Mouse (Mus musculus): Measurements from ENCODE around the gene Ripply2. TPM values are rescaled to one million over a fixed set of nuclear protein-coding genes. Genes with fewer than 3 reads are reported as not detected.

The Ripply2 gene
- polyA plus RNA-seq, 1 experiment, result not detected

DNA sequence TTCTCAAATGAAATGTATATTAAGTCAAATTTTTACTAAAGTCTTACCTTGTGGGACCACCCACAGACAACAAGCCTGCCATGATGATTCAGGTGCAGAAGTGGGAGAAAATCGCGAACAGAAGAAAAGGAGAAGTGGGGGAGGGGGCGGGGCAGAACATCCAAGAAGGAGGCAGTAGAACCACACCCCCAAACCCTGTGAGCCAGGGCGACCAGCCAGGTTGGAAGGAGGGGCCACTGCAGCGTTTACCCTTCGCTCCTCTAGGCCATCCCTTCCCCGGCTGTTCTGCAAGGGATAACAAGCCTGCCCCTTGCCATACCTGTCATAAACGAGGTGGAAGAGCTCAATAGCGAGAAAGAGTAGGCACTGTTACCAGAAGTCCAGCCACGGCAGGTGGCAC is 33.8 kb upstream of the Ripply2 start:
- Histone ChIP-seq H3K4me3 (ENCODE audit: control insufficient read depth, low read depth, low read length) (no peak overlapping the region), H3K36me3 (ENCODE audit: control insufficient read depth, insufficient read depth, low read length) (no peaks in the 10 kb centered on the region), H3K27me3 (ENCODE audit: control insufficient read depth, insufficient read depth, low read length) (no peaks in the 10 kb centered on the region), H3K4me1 (ENCODE audit: control insufficient read depth, insufficient read depth, low read length) (peaks cover 5% of the 10 kb centered on the region), H3K27ac (ENCODE audit: control insufficient read depth, insufficient read depth, low read depth, low read length) (no peak overlapping the region)
- TF ChIP-seq CTCF (IDR thresholded peaks at IDR 0.05; ENCODE audit: control insufficient read depth, insufficient read depth, insufficient replicate concordance, low read depth, low read length), result no peak

DNA sequence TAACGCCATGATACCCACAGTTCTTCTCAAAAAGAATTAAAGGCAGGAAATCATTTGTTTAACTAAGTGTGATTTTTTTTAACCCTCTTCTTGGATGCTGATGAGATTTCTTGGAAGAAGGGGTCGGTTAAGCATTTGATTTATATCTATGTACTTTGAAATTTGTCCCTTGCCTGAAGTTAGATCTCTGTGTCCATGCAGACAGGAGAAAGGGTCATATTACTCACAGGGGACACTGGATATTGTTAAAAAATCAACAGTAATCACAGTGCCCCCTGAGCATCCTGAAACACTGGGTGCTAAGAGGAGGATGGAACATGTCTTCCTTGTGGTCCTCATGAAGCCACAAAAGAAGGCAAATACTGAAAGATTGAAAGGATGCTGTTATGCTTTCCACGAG is 30.8 kb upstream of the Ripply2 start:
- Histone ChIP-seq H3K27me3 (ENCODE audit: control insufficient read depth, insufficient read depth, low read length) (no peaks in the 10 kb centered on the region), H3K27ac (ENCODE audit: control insufficient read depth, insufficient read depth, low read depth, low read length) (no peak overlapping the region), H3K36me3 (ENCODE audit: control insufficient read depth, insufficient read depth, low read length) (no peaks in the 10 kb centered on the region), H3K4me3 (ENCODE audit: control insufficient read depth, low read depth, low read length) (no peak overlapping the region), H3K4me1 (ENCODE audit: control insufficient read depth, insufficient read depth, low read length) (peaks cover 5% of the 10 kb centered on the region)
- TF ChIP-seq POLR2A (IDR thresholded peaks at IDR 0.05; ENCODE audit: control insufficient read depth, low read depth, low read length) (no peak), CTCF (IDR thresholded peaks at IDR 0.05; ENCODE audit: control insufficient read depth, insufficient read depth, insufficient replicate concordance, low read depth, low read length) (no peak)

DNA sequence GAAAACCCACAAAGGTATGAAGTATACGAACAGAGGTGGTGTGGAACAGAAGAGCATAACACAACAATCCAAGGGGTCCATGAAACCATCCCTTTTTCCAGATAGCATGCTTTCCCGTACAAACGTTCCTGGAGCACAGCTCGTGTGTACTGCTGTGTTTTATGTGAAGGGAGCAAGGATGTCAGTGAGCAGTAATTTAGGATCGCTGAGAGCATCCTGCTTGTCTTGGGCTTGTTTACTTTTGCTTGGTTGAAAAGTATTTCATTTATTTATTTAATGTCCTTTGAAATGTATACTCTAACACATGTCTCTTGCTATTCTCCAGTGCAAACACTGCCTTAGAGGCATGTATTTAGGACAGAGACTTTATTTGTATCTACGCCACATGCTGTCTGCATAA is 30.2 kb upstream of the Ripply2 start:
- TF ChIP-seq CTCF (IDR thresholded peaks at IDR 0.05; ENCODE audit: control insufficient read depth, insufficient read depth, insufficient replicate concordance, low read depth, low read length) (no peak), POLR2A (IDR thresholded peaks at IDR 0.05; ENCODE audit: control insufficient read depth, low read depth, low read length) (no peak)

DNA sequence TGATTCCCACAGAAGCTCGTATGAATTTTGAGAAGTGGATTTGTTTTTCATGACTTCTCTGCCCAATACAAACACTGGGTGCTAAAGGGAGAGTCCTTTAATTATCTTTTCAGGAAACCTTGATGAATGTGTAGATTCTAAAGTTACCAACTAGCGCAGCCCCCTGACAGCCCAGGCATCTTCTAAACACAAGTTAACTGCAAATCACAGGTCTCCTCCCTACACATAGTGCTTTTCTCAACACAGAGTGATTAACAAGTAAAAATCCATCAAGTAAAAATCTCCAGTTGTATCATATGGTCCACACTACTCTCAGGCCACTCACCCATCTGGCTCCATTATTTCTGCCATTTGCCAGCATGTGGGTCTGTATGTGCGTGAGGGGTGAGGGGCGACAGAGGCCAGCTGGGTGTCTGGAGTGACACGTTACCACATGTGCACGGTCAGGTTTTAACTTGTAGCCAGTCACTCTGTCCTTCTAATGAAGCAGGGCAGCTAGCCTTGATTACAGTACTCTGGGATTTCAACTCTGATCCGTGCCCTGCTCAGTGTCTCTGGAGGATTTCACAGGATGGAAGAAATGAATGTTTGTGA is 28.5 kb upstream of the Ripply2 start:
- Histone ChIP-seq H3K27me3 (ENCODE audit: control insufficient read depth, insufficient read depth, low read length) (no peaks in the 10 kb centered on the region), H3K4me3 (ENCODE audit: control insufficient read depth, low read depth, low read length) (no peak overlapping the region), H3K4me1 (ENCODE audit: control insufficient read depth, insufficient read depth, low read length) (peaks cover under 1% of the 10 kb centered on the region; the same call in 1 of the 2 replicates), H3K27ac (ENCODE audit: control insufficient read depth, insufficient read depth, low read depth, low read length) (no peak overlapping the region), H3K36me3 (ENCODE audit: control insufficient read depth, insufficient read depth, low read length) (no peaks in the 10 kb centered on the region)
- TF ChIP-seq POLR2A (IDR thresholded peaks at IDR 0.05; ENCODE audit: control insufficient read depth, low read depth, low read length), result no peak
- TF ChIP-seq CTCF (IDR thresholded peaks at IDR 0.05; ENCODE audit: control insufficient read depth, insufficient read depth, insufficient replicate concordance, low read depth, low read length), result no peak

More for the DNA sequence above, 30.2 kb upstream of the Ripply2 start:
- Histone ChIP-seq H3K27ac (ENCODE audit: control insufficient read depth, insufficient read depth, low read depth, low read length) (no peak overlapping the region), H3K36me3 (ENCODE audit: control insufficient read depth, insufficient read depth, low read length) (no peaks in the 10 kb centered on the region), H3K4me3 (ENCODE audit: control insufficient read depth, low read depth, low read length) (no peak overlapping the region), H3K27me3 (ENCODE audit: control insufficient read depth, insufficient read depth, low read length) (no peaks in the 10 kb centered on the region), H3K4me1 (ENCODE audit: control insufficient read depth, insufficient read depth, low read length) (peaks cover 5% of the 10 kb centered on the region)

DNA sequence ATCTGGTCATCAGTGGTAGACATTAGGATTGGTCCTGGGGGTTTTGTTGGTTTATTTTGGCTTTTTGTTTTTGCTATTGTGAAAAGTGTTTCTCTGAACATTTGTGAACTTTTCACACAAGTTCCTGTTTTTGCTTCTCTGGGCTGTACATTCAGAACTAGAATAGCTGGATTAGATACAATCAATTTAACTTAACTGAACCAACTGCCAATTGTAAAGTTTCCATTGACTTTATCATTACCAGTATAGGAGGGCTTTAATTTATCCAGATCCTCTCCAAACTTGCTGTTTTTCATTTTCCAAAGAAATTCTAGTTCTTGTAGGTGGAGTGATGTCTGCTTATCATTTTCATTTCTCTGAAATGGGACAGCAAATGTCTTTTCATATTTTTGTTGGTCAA is 25.5 kb upstream of the Ripply2 start:
- H3K4me3 ChIP-seq (ENCODE audit: control insufficient read depth, low read depth, low read length), result no peak overlapping the region
- H3K4me1 ChIP-seq (ENCODE audit: control insufficient read depth, insufficient read depth, low read length), result no peaks in the 10 kb centered on the region
- TF ChIP-seq POLR2A (IDR thresholded peaks at IDR 0.05; ENCODE audit: control insufficient read depth, low read depth, low read length) (no peak), CTCF (IDR thresholded peaks at IDR 0.05; ENCODE audit: control insufficient read depth, insufficient read depth, insufficient replicate concordance, low read depth, low read length) (no peak)
- H3K27me3 ChIP-seq (ENCODE audit: control insufficient read depth, insufficient read depth, low read length), result no peaks in the 10 kb centered on the region
- H3K27ac ChIP-seq (ENCODE audit: control insufficient read depth, insufficient read depth, low read depth, low read length), result no peak overlapping the region
- H3K36me3 ChIP-seq (ENCODE audit: control insufficient read depth, insufficient read depth, low read length), result no peaks in the 10 kb centered on the region

DNA sequence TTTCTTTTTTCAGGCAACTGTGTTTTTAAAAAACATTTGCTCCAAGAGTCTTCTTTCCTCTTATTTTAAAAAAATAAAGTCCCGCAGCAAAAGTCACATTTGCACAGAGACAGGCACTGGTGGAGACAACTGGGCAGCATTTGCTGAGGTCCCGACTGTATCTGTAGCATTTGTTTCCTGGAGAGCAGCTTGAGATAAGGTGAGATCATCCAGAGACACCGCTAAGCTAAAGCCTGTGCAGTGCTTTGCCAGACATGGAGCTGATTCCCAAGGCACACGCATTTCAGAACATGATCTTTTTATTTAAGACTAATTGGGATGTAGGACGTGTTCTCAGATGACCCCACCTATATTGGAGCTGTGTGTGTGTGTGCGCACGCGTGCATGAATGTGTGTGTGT is 23.6 kb upstream of the Ripply2 start:
- no peaks in the 10 kb centered on the region for H3K4me1 ChIP-seq (ENCODE audit: control insufficient read depth, insufficient read depth, low read length)
- H3K36me3 ChIP-seq (ENCODE audit: control insufficient read depth, insufficient read depth, low read length), result no peaks in the 10 kb centered on the region
- H3K4me3 ChIP-seq (ENCODE audit: control insufficient read depth, low read depth, low read length), result no peak overlapping the region
- H3K27me3 ChIP-seq (ENCODE audit: control insufficient read depth, insufficient read depth, low read length), result no peaks in the 10 kb centered on the region
- no peak overlapping the region for H3K27ac ChIP-seq (ENCODE audit: control insufficient read depth, insufficient read depth, low read depth, low read length)
- no peak for TF ChIP-seq POLR2A (IDR thresholded peaks at IDR 0.05; ENCODE audit: control insufficient read depth, low read depth, low read length)
- TF ChIP-seq CTCF (IDR thresholded peaks at IDR 0.05; ENCODE audit: control insufficient read depth, insufficient read depth, insufficient replicate concordance, low read depth, low read length), result no peak

DNA sequence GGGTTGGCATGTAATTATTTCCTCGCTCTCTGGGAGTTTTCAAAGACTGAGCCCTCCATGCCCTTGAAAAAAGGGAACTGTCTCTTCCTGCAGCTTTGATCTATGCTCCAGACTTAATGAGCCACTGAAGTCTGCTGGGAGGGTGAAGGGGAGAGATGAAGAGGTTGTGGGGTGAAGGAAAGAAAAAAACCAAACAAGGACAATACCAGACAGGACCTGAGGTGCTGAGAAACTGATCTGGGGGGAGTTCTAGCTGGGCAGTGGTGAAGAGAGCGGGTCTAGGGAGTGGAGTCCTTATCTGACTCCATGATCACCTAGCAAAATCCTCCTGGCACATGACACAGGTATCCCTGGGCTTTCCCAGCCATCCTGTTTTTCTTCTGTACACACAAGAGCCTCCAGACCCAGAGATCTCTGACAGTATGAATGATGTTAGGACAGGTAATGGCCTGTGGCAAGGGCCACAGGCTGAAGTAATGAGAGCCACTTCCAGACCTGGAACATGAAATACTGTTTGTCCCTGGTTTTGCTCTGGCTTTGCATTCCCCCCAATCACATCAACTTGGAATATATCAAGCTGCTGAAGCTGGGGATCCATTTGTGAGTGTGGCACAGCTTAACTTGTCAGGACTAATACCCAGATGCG is 18.2 kb upstream of the Ripply2 start:
- Histone ChIP-seq H3K4me3 (ENCODE audit: control insufficient read depth, low read depth, low read length) (no peak overlapping the region), H3K27me3 (ENCODE audit: control insufficient read depth, insufficient read depth, low read length) (no peaks in the 10 kb centered on the region), H3K27ac (ENCODE audit: control insufficient read depth, insufficient read depth, low read depth, low read length) (no peak overlapping the region), H3K36me3 (ENCODE audit: control insufficient read depth, insufficient read depth, low read length) (no peaks in the 10 kb centered on the region), H3K4me1 (ENCODE audit: control insufficient read depth, insufficient read depth, low read length) (peaks cover 5% of the 10 kb centered on the region; the same call in 1 of the 2 replicates)
- no peak for TF ChIP-seq POLR2A (IDR thresholded peaks at IDR 0.05; ENCODE audit: control insufficient read depth, low read depth, low read length)
- no peak for TF ChIP-seq CTCF (IDR thresholded peaks at IDR 0.05; ENCODE audit: control insufficient read depth, insufficient read depth, insufficient replicate concordance, low read depth, low read length)

Measured in testis, adult 2 months (tissue).